Mouse (Mus musculus) heart, embryonic 12.5 days (tissue): Measurements from ENCODE around the gene Pdss1. TPM values are rescaled to one million over a fixed set of nuclear protein-coding genes. Genes with fewer than 3 reads are reported as not detected.
"Not testable (repeated sequence)": the region's sequence is repeated elsewhere in the genome, so short reads cannot be mapped to it uniquely, and the experiment has no call there.

ENCODE experiments used
- ATAC-seq: fragments of 200-750 bp; cut with Nextera tagmentation; 2 replicates; pipeline ENCODE4 v1.8.0; 2017; ENCODE audit warnings: moderate TSS enrichment, moderate library complexity; ENCODE audit not compliant: insufficient number of reproducible peaks, low FRiP score
- H3K27ac ChIP-seq: fragments of 300-500 bp; sonication (generic); 2 replicates; pipeline ENCODE4 v1.5.1; 2016; ENCODE audit warnings: mild to moderate bottlenecking, moderate library complexity; ENCODE audit not compliant: poor library complexity, severe bottlenecking
- H3K27me3 ChIP-seq: fragments of 300-500 bp; sonication (generic); replicated peaks from 2 replicates; pipeline ENCODE4 v1.6.1; 2016; ENCODE audit warnings: mild to moderate bottlenecking, moderate library complexity
- H3K36me3 ChIP-seq: fragments of 300-500 bp; sonication (generic); 2 replicates; pipeline ENCODE4 v1.6.1; 2016; ENCODE audit warnings: mild to moderate bottlenecking, moderate library complexity
- H3K4me1 ChIP-seq: fragments of 300-500 bp; sonication (generic); replicated peaks from 2 replicates; pipeline ENCODE4 v1.6.1; 2016; ENCODE audit warnings: mild to moderate bottlenecking
- H3K4me2 ChIP-seq: fragments of 300-500 bp; sonication (generic); 2 replicates; pipeline ENCODE4 v1.6.1; 2016; ENCODE audit warnings: mild to moderate bottlenecking, moderate library complexity
- H3K4me3 ChIP-seq: fragments of 300-500 bp; sonication (generic); 2 replicates; pipeline ENCODE4 v1.5.1; 2016; ENCODE audit warnings: mild to moderate bottlenecking
- H3K9ac ChIP-seq: fragments of 300-500 bp; sonication (generic); 2 replicates; pipeline ENCODE4 v1.6.1; 2016; ENCODE audit warnings: mild to moderate bottlenecking, moderate library complexity
- H3K9me3 ChIP-seq: fragments of 300-500 bp; sonication (generic); replicated peaks from 2 replicates; pipeline ENCODE4 v1.6.1; 2016; ENCODE audit warnings: mild to moderate bottlenecking, moderate library complexity
- WGBS: fragments of 180-500 bp; shearing (Covaris S2); methylation state at CpG from one replicate; pipeline ENCODE4 v1.1.7; 2016; 5-methylcytosine and 5-hydroxymethylcytosine counted together
- polyA plus RNA-seq: library from polyadenylated mRNA; unstranded; fragments of >200 nt; fragmentation: Nextera tagmentation; extraction: Ambion mirVana; gene quantifications from 2 replicates; pipeline ENCODE4 v1.2.1, GENCODE M21; 2016

Gene Pdss1
- polyA plus RNA-seq, 1 experiment from 2014 or later = 32.1 TPM

GRCm38 (mm10) chr2:22880726-22881125 lies 14.6 kb upstream of the Pdss1 start:
- not testable (repeated sequence) for H3K9me3 ChIP-seq, H3K4me3 ChIP-seq, H3K27ac ChIP-seq, H3K4me2 ChIP-seq, H3K27me3 ChIP-seq, H3K9ac ChIP-seq, ATAC-seq, H3K4me1 ChIP-seq, H3K36me3 ChIP-seq
- 78% methylated on average over 3 of the region's 3 CpGs for WGBS

DNA sequence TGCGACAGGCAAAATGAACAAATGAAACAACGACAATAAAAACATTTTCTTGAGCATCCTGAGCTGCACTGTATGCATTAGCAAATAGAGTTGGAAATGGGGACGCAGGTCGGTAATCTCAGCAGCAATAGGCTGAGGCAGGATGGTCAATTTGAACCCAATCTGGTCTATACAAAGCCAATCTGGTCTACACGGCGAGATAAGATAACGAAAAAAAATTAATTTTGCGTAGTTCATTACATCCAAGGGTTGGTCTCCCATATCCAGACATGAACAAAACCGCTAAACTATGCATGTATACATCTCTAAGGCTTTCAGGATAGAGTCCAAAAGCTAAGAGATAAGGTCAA lies 415 bp upstream of the Pdss1 start:
- Histone ChIP-seq H3K9me3 (no peaks in the 10 kb centered on the region), H3K27ac (peak overlapping the region; percentile 75), H3K27me3 (no peaks in the 10 kb centered on the region), H3K4me3 (peak overlapping the region; percentile 83), H3K4me2 (peak overlapping the region; percentile 75), H3K36me3 (no peaks in the 10 kb centered on the region), H3K4me1 (no peaks in the 10 kb centered on the region), H3K9ac (peak overlapping the region; percentile 70)
- 0 out of 2 replicates have a peak, but pooled peaks have one; percentile 19 for ATAC-seq
- 18% methylated on average over 9 of the region's 9 CpGs for WGBS

DNA sequence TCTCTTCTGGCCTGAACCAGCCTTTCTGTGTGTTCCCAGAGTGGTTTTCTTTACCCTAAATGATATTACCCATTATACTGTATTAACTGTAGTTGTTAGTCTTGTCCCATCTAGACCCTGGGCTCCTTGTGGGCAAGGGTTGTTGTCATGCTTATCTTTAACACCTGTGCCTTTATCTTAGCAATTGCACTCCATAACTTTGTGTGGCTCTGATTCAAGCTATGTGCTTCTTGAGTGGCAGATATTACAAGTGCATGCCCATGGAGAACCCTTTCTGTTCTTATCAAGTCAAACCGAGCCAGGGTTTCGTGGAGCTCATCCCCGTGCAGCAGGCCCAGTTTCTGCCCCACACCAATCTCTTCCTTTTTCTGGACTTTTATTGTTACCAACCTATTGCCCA lies 8.6 kb downstream of the Pdss1 start:
- no peak for ATAC-seq
- Histone ChIP-seq H3K4me3 (no peak overlapping the region), H3K9ac (no peak overlapping the region), H3K9me3 (no peaks in the 10 kb centered on the region), H3K36me3 (peaks cover 44% of the 10 kb centered on the region), H3K27me3 (no peaks in the 10 kb centered on the region), H3K4me1 (no peaks in the 10 kb centered on the region), H3K4me2 (no peak overlapping the region), H3K27ac (no peak overlapping the region)
- WGBS = 69% methylated on average over 3 of the region's 3 CpGs

DNA sequence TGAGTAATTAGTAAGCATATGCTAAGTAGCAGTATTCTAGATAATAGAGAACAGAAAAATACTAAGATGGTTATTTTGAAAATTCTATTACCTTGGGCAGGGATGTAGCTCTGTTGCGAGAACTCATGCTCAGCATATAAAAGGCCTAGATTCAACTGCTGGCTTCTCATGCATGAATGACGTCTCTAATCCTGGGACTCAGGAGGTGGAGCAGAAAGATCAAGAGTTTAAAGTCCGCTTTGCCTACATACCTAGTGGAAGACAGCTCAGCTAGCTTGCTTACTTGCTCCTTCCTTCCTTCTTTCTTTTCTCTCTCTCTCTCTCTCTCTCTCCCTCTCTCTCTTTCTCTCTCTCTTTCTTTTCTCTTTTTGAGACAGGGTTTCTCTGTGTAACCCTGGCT lies 19.1 kb downstream of the Pdss1 start:
- WGBS = 93% methylated on average over 3 of the region's 3 CpGs
- Histone ChIP-seq H3K36me3 (peaks cover 53% of the 10 kb centered on the region), H3K4me3 (no peak overlapping the region), H3K4me1 (no peaks in the 10 kb centered on the region), H3K4me2 (no peak overlapping the region), H3K27me3 (no peaks in the 10 kb centered on the region), H3K27ac (no peak overlapping the region), H3K9ac (no peak overlapping the region), H3K9me3 (no peaks in the 10 kb centered on the region)
- no peak for ATAC-seq

GRCm38 (mm10) chr2:22918651-22919050 lies 23.3 kb downstream of the Pdss1 start:
- no peak for ATAC-seq
- no peak overlapping the region for H3K4me3 ChIP-seq
- no peaks in the 10 kb centered on the region for H3K27me3 ChIP-seq
- no peak overlapping the region for H3K9ac ChIP-seq
- no peaks in the 10 kb centered on the region for H3K4me1 ChIP-seq
- no peak overlapping the region for H3K27ac ChIP-seq
- H3K36me3 ChIP-seq = peaks cover 43% of the 10 kb centered on the region
- no peak overlapping the region for H3K4me2 ChIP-seq
- no peaks in the 10 kb centered on the region for H3K9me3 ChIP-seq
- WGBS = 94% methylated on average over 2 of the region's 2 CpGs

GRCm38 (mm10) chr2:22925911-22926310 lies 30.6 kb downstream of the Pdss1 start:
- not testable (repeated sequence) for H3K27ac ChIP-seq, H3K4me3 ChIP-seq, H3K9ac ChIP-seq, H3K4me2 ChIP-seq, H3K27me3 ChIP-seq, H3K9me3 ChIP-seq, ATAC-seq, H3K4me1 ChIP-seq
- 92% methylated on average over 3 of the region's 3 CpGs for WGBS
- H3K36me3 ChIP-seq = peaks cover 23% of the 10 kb centered on the region

- Histone ChIP-seq H3K27ac (no peak overlapping the region), H3K4me3 (no peak overlapping the region), H3K9ac (no peak overlapping the region), H3K36me3 (peaks cover 30% of the 10 kb centered on the region), H3K9me3 (no peaks in the 10 kb centered on the region), H3K4me2 (no peak overlapping the region), H3K4me1 (no peaks in the 10 kb centered on the region), H3K27me3 (no peaks in the 10 kb centered on the region)
- ATAC-seq = no peak
- WGBS = 81% methylated on average over 2 of the region's 2 CpGs
Observed at GRCm38 (mm10) chr2:22928259-22928658, 32.9 kb downstream of the Pdss1 start.

GRCm38 (mm10) chr2:22933556-22933955 lies 38.2 kb downstream of the Pdss1 start:
- Histone ChIP-seq H3K27ac (no peak overlapping the region), H3K9me3 (no peaks in the 10 kb centered on the region), H3K4me2 (no peak overlapping the region), H3K4me3 (no peak overlapping the region), H3K27me3 (no peaks in the 10 kb centered on the region), H3K9ac (no peak overlapping the region), H3K36me3 (peaks cover 40% of the 10 kb centered on the region), H3K4me1 (no peaks in the 10 kb centered on the region)
- ATAC-seq = no peak
- 77% methylated on average over 1 of the region's 1 CpGs for WGBS

- Histone ChIP-seq H3K4me3 (no peak overlapping the region), H3K4me2 (no peak overlapping the region), H3K27me3 (no peaks in the 10 kb centered on the region), H3K9me3 (no peaks in the 10 kb centered on the region), H3K27ac (no peak overlapping the region), H3K9ac (no peak overlapping the region), H3K36me3 (peaks cover 7% of the 10 kb centered on the region), H3K4me1 (peaks cover 4% of the 10 kb centered on the region; the same call in 1 of the 2 replicates)
- ATAC-seq = no peak
- WGBS = 15% methylated on average over 4 of the region's 4 CpGs
Observed at GRCm38 (mm10) chr2:22949956-22950355, 54.6 kb downstream of the Pdss1 start.

DNA sequence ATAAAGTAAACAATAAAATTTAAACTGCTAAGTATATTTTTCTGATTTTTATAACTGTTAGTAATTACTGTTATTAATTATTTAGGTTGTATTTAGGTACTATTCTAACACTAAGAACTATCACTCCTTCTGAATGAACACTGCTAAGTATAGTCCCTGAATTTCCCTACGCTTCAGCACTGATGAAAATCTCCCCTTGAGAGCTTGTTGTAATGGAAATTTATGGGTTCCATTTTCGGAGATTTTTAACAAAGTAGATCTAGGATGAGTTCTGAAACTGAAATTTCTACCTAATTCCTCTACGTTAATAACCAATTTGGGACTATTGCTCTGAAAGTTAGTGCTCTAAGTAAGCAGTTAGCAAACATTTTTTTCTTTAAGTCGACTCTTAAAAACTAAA lies 59.0 kb downstream of the Pdss1 start:
- Histone ChIP-seq H3K9ac (no peak overlapping the region), H3K27ac (no peak overlapping the region), H3K36me3 (peaks cover 5% of the 10 kb centered on the region; the same call in 1 of the 2 replicates), H3K4me2 (no peak overlapping the region), H3K4me3 (no peak overlapping the region), H3K9me3 (no peaks in the 10 kb centered on the region), H3K27me3 (no peaks in the 10 kb centered on the region), H3K4me1 (peaks cover 4% of the 10 kb centered on the region; the same call in 1 of the 2 replicates)
- ATAC-seq = no peak
- WGBS = 88% methylated on average over 4 of the region's 4 CpGs

DNA sequence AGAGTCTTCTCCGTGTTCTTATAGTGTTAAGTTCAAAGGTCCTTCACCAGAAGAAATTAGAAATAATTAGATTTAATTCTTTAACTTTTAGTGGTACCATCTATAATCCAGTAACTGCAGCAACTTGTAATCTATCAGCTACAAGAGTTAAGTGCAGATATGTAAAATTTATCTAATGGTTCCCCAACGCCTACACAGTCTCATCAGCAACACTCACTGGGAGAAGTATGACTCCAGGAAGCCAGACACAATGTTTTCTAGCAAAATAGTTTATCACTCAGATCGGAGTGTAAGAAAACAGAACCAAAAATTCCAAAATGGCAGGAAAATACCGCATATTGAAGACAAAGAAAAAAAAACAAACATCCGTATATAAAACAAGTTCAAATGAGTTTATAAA lies 60.6 kb downstream of the Pdss1 start:
- WGBS = 82% methylated on average over 5 of the region's 5 CpGs
- H3K27me3 ChIP-seq = no peaks in the 10 kb centered on the region
- peaks cover 5% of the 10 kb centered on the region; the same call in 1 of the 2 replicates for H3K36me3 ChIP-seq
- H3K9ac ChIP-seq = no peak overlapping the region
- H3K27ac ChIP-seq = no peak overlapping the region
- no peak overlapping the region for H3K4me3 ChIP-seq
- no peak overlapping the region for H3K4me2 ChIP-seq
- no peak for ATAC-seq
- H3K4me1 ChIP-seq = no peaks in the 10 kb centered on the region
- H3K9me3 ChIP-seq = no peaks in the 10 kb centered on the region

GRCm38 (mm10) chr2:22957415-22957814 lies 62.1 kb downstream of the Pdss1 start:
- WGBS = 88% methylated on average over 1 of the region's 1 CpGs
- Histone ChIP-seq H3K9ac (no peak overlapping the region), H3K27me3 (no peaks in the 10 kb centered on the region), H3K9me3 (no peaks in the 10 kb centered on the region), H3K4me2 (no peak overlapping the region), H3K27ac (no peak overlapping the region), H3K4me1 (no peaks in the 10 kb centered on the region), H3K36me3 (peaks cover 12% of the 10 kb centered on the region), H3K4me3 (no peak overlapping the region)
- no peak for ATAC-seq
